Mouse (Mus musculus) bone marrow macrophage, adult 2 months (primary cell): ENCODE results near the gene Grasp. TPM values are rescaled to one million over a fixed set of nuclear protein-coding genes. Genes with fewer than 3 reads are reported as not detected.
A peak's percentile ranks its signal among the peaks of the same experiment; 100 is the strongest.

ENCODE experiments used
- H3K27ac ChIP-seq: 2 replicates; pipeline ENCODE4 v1.5.1; 2012; ENCODE audit warnings: low read depth, low read length; ENCODE audit not compliant: insufficient read depth
- H3K4me1 ChIP-seq: 2 replicates; pipeline ENCODE4 v1.6.1; 2012; ENCODE audit warnings: low read length; ENCODE audit not compliant: control insufficient read depth, insufficient read depth
- H3K4me3 ChIP-seq: 2 replicates; pipeline ENCODE4 v1.5.1; 2012; ENCODE audit warnings: mild to moderate bottlenecking, low read length, moderate library complexity; ENCODE audit not compliant: insufficient read depth
- CTCF ChIP-seq: IDR thresholded peaks from 2 replicates; pipeline ENCODE4 v1.5.1; 2012; ENCODE audit warnings: low read depth, mild to moderate bottlenecking, low read length, moderate library complexity
- POLR2A ChIP-seq: IDR thresholded peaks from 2 replicates; pipeline ENCODE4 v1.6.1; 2012; ENCODE audit warnings: mild to moderate bottlenecking, low read depth, low read length, borderline replicate concordance
- polyA plus RNA-seq: library from polyadenylated mRNA; stranded (reverse); fragments of >200 nt; gene quantifications from 2 replicates; pipeline ENCODE4 v1.2.4, GENCODE M21; 2012; ENCODE audit not compliant: missing spikeins, insufficient read depth, insufficient read length

The Grasp gene
- polyA plus RNA-seq, 1 experiment: not detected

DNA sequence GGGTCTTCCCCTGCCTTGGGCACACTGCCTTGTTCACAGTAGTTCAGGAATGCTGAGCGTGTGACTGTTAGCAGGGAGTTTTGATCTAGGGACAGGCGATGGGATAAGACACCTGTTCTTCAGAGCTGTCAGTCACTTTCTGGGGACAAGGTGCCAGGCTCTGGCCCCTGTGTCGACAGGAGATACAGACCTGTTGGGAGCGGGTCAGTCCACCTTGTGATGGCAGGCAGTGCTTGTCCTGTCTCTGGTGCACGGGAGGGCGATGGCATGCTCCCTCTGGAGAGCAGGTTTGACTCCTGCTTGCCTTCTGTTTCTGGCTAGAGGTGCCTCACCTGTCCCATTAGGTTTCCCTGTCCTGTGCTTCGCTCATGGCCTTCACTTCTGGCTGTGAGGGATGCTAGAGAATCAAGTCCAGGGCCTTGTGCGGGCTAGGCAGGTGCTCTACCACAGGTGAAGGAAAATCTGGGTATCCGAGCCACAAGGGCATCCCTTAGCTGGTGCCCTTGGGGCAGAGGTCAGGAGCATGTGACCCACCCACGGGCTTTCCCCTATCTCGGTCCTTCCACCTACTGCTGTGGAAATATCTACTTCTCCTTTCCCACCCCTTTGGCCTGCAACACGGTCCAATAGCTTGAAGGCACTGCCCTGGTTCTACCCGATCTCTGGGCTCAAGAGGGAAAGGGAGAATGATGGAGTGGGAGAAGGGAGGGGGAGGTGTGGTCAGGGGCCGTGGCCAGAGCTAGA is 32.6 kb downstream of the Grasp start:
- H3K4me3 ChIP-seq: no peak overlapping the region
- TF ChIP-seq POLR2A (no peak), CTCF (no peak)
- H3K27ac ChIP-seq: no peak overlapping the region
- peaks cover 56% of the 10 kb centered on the region for H3K4me1 ChIP-seq

- no peak overlapping the region for H3K4me3 ChIP-seq
- TF ChIP-seq CTCF (no peak), POLR2A (no peak)
- H3K27ac ChIP-seq: no peak overlapping the region
- H3K4me1 ChIP-seq: peaks cover 55% of the 10 kb centered on the region
These were observed 34.4 kb downstream of the Grasp start for GRCm38 (mm10) chr15:101258420-101258819.

DNA sequence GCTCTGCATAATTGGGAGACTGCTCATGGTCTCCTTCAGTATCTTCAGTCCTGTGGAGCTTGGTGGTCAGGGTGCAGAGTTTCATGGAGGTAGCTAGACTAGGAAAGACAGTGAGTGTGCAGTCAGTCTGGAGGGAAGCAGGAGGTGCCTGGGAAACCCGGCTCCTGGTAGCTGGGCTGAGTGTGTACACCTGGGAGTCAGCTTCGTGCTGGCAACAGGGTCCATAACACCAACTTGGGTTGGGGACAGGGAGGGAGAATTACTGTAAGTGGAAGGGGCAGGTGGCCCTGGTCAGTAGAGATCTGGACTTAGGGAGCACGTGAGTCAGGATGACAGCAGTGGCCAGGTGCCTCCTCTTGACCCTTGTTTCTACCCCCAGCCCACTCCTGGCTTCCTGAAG is 35.9 kb downstream of the Grasp start:
- peaks cover 57% of the 10 kb centered on the region for H3K4me1 ChIP-seq

DNA sequence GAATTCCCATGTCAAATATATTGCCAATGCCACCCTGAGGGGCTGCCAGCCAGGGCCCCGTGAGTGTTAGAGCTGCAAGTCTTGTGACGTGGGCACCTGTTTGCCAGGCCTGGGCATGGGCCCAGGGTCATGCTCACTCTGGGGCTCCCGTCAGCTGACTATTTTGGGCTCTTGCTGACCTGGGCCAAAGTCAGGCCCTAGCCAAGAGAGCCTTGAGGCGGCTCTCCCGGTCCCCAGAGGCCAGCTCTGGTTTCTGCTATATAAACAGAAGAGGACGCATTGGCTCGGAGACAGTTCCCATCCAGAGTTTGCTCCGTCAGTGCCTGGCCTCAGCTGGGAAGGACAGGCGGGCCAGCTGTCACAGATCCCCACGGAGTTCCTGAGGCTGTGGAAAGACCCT is 36.4 kb downstream of the Grasp start:
- Histone ChIP-seq H3K4me3 (no peak overlapping the region), H3K4me1 (peaks cover 55% of the 10 kb centered on the region), H3K27ac (no peak overlapping the region)
- no peak for TF ChIP-seq POLR2A
- TF ChIP-seq CTCF: no peak

More for the DNA sequence above, 35.9 kb downstream of the Grasp start:
- no peak for TF ChIP-seq CTCF
- TF ChIP-seq POLR2A: no peak
- no peak overlapping the region for H3K4me3 ChIP-seq
- no peak overlapping the region for H3K27ac ChIP-seq

DNA sequence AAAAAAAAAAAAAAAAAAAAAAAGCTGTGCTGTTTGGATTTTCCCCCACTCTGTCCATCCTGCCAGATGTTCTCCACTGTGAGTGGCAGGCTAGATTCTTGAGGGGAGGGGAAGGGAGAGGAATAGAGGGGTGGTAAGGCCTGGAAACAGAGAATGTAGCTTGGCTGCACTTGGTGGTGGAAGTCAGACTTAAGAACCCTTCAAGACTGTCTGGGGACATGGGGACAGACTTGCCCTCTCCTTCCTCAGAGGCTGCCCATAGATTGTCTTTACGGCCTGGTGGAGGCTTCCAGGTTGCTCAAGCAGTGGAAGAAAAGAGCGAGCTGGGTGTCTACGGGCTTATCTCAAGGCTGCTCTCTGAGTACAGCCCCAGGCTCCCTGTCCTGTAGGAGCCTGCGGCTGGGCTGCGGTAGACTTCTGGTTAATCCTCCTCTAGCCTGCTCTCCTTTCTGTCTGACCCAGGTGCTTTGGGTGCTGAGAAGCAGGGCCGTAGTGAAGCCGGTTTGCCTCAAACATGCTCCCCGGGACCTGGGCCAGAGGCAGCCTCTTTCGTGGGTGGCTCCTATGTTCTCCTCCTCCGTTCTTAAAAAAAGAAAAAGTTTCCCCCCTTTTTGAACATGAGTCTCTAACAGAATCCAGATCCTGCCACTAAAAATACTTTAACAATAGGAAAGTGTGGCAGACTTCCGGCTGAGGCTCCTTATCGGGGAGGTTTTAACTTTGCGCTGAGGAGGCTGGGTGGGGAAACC is 37.1 kb downstream of the Grasp start:
- Histone ChIP-seq H3K4me1 (peaks cover 55% of the 10 kb centered on the region), H3K4me3 (no peak overlapping the region), H3K27ac (no peak overlapping the region)
- no peak for TF ChIP-seq POLR2A
- no peak for TF ChIP-seq CTCF

GRCm38 (mm10) chr15:101262502-101262901 is 38.5 kb downstream of the Grasp start:
- H3K27ac ChIP-seq: peak overlapping the region; percentile 64

DNA sequence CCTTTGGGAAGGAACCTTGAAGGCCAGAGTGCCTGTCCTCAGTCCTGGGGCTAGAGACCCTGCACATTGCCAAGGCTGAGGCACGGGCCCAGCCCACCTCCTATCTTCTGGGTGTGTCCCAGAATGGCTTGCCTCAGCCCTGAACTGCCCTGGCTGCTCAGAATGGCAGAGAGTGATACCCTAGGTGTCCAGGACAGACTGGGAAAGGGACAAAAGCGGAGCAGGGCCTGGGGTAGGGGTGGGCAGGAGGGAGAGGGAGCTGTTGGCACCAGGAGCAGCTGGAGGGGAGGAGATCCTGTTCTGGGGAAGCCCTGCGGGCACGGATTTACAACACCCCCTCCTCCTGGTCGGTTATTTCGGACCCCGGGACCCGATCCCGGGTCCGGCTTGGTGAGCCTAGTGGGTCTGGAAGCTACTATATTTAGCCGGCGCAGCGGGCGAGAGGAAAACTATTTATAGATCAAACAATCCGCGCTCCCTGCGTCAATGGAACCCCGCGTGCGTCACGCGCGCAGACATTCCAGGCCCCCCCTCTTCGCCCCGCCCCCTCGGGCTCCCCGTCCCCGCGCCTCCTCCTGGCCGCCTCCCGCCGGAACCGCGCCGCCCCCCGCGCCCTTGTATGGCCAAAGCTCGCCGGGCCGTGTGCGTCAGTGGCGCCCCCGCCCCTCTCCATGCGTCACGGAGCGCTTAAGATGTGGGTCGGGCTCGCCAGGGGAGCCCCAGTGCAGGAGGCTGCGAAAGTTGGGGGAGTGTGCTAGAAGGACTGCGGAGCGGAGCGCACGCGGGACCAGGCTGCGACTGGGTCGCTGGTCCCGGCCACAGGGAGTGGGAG is 42.4 kb downstream of the Grasp start:
- no peak overlapping the region for H3K27ac ChIP-seq
- peak overlapping the region; percentile 88 for H3K4me3 ChIP-seq
- peaks cover 33% of the 10 kb centered on the region for H3K4me1 ChIP-seq
- TF ChIP-seq CTCF (no peak), POLR2A (peak; percentile 30; the same call in 1 of the 2 replicates)

More at GRCm38 (mm10) chr15:101262502-101262901, 38.5 kb downstream of the Grasp start:
- Histone ChIP-seq H3K4me3 (no peak overlapping the region), H3K4me1 (peaks cover 44% of the 10 kb centered on the region)
- TF ChIP-seq POLR2A (no peak), CTCF (no peak)

DNA sequence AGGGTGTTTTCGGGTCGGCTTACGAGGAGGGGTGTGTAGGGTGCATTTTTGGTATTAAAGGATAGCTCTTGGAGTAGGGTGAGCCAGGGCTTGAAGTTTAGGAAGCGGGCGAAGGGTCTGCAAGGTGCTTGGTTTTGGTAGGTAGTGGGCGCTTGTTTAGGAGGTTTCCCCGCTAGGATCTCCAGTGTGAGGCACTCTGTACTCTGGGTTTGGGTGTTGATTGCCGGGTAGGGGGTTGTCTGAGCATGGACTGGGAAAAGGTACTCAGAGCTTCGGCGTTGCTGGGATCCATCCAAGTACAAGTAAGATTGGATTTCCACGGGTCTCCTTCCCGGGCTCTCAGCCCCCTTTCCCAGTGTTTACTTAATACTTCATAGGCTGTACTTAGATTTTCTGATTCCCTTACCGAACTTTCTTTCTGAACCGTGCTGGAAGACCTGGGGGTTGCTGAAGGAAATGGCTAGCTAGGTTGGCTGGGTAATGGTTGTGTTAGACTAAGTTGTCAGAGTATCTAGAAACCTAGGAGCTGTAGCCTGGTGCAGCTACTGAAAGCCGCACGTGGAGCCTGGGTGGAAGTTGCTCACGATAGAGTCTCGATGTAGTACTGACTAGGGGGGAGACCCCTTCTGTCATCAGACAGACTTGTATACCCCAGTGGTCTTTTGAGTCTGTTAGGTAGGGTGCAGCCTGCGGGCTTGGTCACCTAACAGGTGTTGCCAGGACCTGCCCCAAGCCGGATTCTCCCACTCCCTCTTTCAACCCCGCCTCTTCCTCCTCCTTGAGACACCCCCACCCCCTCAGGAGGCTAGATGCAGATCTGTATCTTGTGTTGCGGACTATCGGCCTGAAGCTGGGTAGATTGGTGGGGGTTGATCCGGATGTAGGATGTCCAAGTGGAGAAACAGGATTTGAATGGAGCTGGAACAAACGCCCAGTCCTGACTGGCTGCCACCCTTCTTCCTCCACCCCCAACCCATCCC is 43.4 kb downstream of the Grasp start:
- TF ChIP-seq CTCF: no peak
- TF ChIP-seq POLR2A: no peak
- H3K4me1 ChIP-seq: peaks cover 26% of the 10 kb centered on the region
- peak overlapping the region; percentile 88 for H3K4me3 ChIP-seq
- no peak overlapping the region for H3K27ac ChIP-seq
